Mouse (Mus musculus): ENCODE measurements around the gene Nf2.

DNA sequence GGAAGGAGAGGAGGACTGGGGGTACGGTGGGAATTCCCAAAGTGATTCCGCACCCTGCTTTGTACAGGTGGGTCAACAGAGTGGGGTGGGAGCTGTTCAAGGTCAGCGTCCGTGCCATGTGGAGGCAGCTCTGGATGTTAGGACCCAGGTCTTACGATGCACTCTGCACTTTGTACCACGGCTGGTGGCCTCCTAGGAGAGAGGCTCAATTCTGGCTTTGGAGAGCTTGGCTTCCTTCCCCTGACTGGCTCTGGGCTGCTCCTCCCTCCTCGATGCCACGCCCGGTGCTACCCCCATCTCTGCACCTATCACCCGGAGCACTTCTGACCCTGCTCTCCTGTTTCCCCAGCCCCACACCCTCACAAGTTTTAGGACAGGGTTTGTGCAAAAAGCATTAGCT lies 25.2 kb upstream of the Nf2 start:
- TF ChIP-seq CTCF (IDR thresholded peaks at IDR 0.05; ENCODE audit: low read depth, low read length) (no peak), EP300 (IDR thresholded peaks at IDR 0.05; ENCODE audit: insufficient read depth, low read depth, low read length) (no peak)
